ENCODE assay signal across 24 mouse cellular contexts in the genomic region with DNA sequence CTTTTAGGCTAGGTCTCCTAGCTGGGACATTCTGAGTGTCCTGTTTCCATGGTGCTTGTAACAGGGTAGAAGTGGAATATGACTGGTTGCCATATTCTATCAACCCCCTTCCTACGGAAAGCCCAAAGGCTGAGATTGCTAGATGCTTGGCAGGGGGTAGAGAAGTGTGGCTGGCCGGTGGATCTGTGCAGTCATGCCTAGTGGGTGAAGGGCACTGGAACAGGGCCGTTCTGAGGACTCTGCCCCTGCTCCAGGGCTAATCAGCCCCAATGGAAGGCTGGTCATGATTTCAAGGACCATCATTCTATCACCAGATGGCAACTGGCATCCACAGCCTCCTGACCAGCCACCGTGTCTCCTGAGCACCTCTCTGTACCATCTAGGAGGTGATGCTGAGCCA. TPM values are rescaled to one million over a fixed set of nuclear protein-coding genes. Genes with fewer than 3 reads are reported as not detected.
DNase-seq lines count a peak whose midpoint lies in the region; ATAC-seq and TF ChIP-seq lines count a peak whose summit lies in the region.
"Had no signal": no experiment of that assay in that cellular context is flagged by ENCODE, and none has a peak within 500 bp of the region (broad histone marks: within the 10 kb centered on the region; RNA-seq: fewer than 3 reads in every experiment).

No protein-coding gene starts in this region.

- H3K4me3 ChIP-seq in gastrocnemius, adult 2 months = no peak overlapping the region
- H3K4me3 ChIP-seq in liver, adult 2 months (ENCODE audit: insufficient read depth, low read depth, low read length) = no peak overlapping the region
- no peak overlapping the region for H3K4me3 ChIP-seq in liver, embryonic 12.5 days
- H3K4me3 ChIP-seq in limb, embryonic 10.5 days = no peak overlapping the region
- H3K4me3 ChIP-seq: embryonic facial prominence, embryonic 15.5 days; hindbrain, embryonic 12.5 days; liver, embryonic 15.5 days; lung, embryonic 15.5 days; myocyte; neural tube, embryonic 13.5 days; stomach, embryonic 15.5 days had no signal

- 50% methylated on average over 4 of the region's 4 CpGs for WGBS in liver, adult 2 months
- 77% methylated on average over 4 of the region's 4 CpGs for WGBS in liver, embryonic 12.5 days (ENCODE audit: insufficient replicate concordance)
- 87% methylated on average over 4 of the region's 4 CpGs for WGBS in limb, embryonic 10.5 days

- no peak for DNase-seq in gastrocnemius, adult 2 months
- DNase-seq in gastrocnemius, adult 8-10 months (ENCODE audit: low spot score in 2 of 2) = no peak
- DNase-seq in liver, adult 2 months (ENCODE audit: extremely low read depth, low read depth, low spot score) = peak; percentile 61
- DNase-seq in kidney, adult 9 months = peak; percentile 88
- DNase-seq in kidney, postnatal 36 days = peak; percentile 70 to 80
- DNase-seq in right cerebral cortex, postnatal 25 days = no peak
- no peak for DNase-seq in limb, embryonic 10.5 days (ENCODE audit: low spot score)
- DNase-seq: adrenal gland, postnatal 25 days; cerebellum, adult 9-10 months; forebrain, postnatal 0 days; lung, postnatal 4 days; retina, postnatal 1 day had no signal

- no peak overlapping the region for H3K4me2 ChIP-seq in liver, embryonic 12.5 days
- H3K4me2 ChIP-seq: embryonic facial prominence, embryonic 15.5 days; hindbrain, embryonic 12.5 days; liver, embryonic 15.5 days; lung, embryonic 15.5 days; neural tube, embryonic 13.5 days; stomach, embryonic 15.5 days had no signal

- no peaks in the 10 kb centered on the region for H3K36me3 ChIP-seq in liver, adult 2 months (ENCODE audit: control insufficient read depth, insufficient read depth, low read length)
- H3K36me3 ChIP-seq in liver, embryonic 12.5 days = peaks cover 22% of the 10 kb centered on the region
- peaks cover 43% of the 10 kb centered on the region for H3K36me3 ChIP-seq in limb, embryonic 10.5 days
- H3K36me3 ChIP-seq: G1E; liver, embryonic 15.5 days; lung, embryonic 15.5 days had no signal

- H3K27me3 ChIP-seq in liver, adult 2 months (ENCODE audit: control insufficient read depth, insufficient read depth, low read length) = no peaks in the 10 kb centered on the region
- no peaks in the 10 kb centered on the region for H3K27me3 ChIP-seq in liver, embryonic 12.5 days (replicated peaks)
- no peaks in the 10 kb centered on the region for H3K27me3 ChIP-seq in limb, embryonic 10.5 days (ENCODE audit: low read depth, poor library complexity, severe bottlenecking)
- H3K27me3 ChIP-seq: embryonic facial prominence, embryonic 15.5 days; hindbrain, embryonic 12.5 days; liver, embryonic 15.5 days; lung, embryonic 15.5 days; neural tube, embryonic 13.5 days; Patski; stomach, embryonic 15.5 days had no signal

- intact Hi-C loops in gastrocnemius, adult 2 months (cut with DNase I) = no loop called here

- H3K27ac ChIP-seq in gastrocnemius, adult 2 months = peak overlapping the region; percentile 4; the same call in 1 of the 2 replicates
- H3K27ac ChIP-seq in liver, adult 2 months (replicated peaks; ENCODE audit: insufficient read depth, low read depth, low read length) = no peak overlapping the region
- no peak overlapping the region for H3K27ac ChIP-seq in liver, embryonic 12.5 days
- no peak overlapping the region for H3K27ac ChIP-seq in limb, embryonic 10.5 days
- H3K27ac ChIP-seq: embryonic facial prominence, embryonic 15.5 days; hindbrain, embryonic 12.5 days; liver, embryonic 15.5 days; lung, embryonic 15.5 days; neural tube, embryonic 13.5 days had no signal

- no peak for TF ChIP-seq CTCF in gastrocnemius, adult 2 months (IDR thresholded peaks at IDR 0.05)
- TF ChIP-seq CTCF in liver, adult 2 months (IDR thresholded peaks at IDR 0.05; ENCODE audit: low read depth, low read length) = no peak

- H3K9ac ChIP-seq in liver, adult 2 months (ENCODE audit: low read depth, low read length) = no peak overlapping the region
- H3K9ac ChIP-seq in liver, embryonic 12.5 days = no peak overlapping the region
- H3K9ac ChIP-seq: embryonic facial prominence, embryonic 15.5 days; forebrain, postnatal 0 days; hindbrain, embryonic 12.5 days; liver, embryonic 15.5 days; lung, embryonic 15.5 days; neural tube, embryonic 13.5 days; stomach, embryonic 15.5 days had no signal

- H3K79me2 ChIP-seq in liver, adult 2 months (ENCODE audit: control insufficient read depth, insufficient read depth, low read length) = peaks cover 34% of the 10 kb centered on the region

- no peaks in the 10 kb centered on the region for H3K9me3 ChIP-seq in liver, embryonic 12.5 days (replicated peaks)
- no peaks in the 10 kb centered on the region for H3K9me3 ChIP-seq in limb, embryonic 10.5 days (replicated peaks)
- H3K9me3 ChIP-seq: embryonic facial prominence, embryonic 15.5 days; G1E; hindbrain, embryonic 12.5 days; liver, embryonic 15.5 days; lung, embryonic 15.5 days; neural tube, embryonic 13.5 days; stomach, embryonic 15.5 days had no signal

- TF ChIP-seq POLR2A in liver, adult 2 months (IDR thresholded peaks at IDR 0.05; ENCODE audit: extremely low read depth, insufficient read depth, low read length) = no peak

- peaks cover 4% of the 10 kb centered on the region for H3K4me1 ChIP-seq in liver, adult 2 months (ENCODE audit: control insufficient read depth, insufficient read depth, low read length)
- H3K4me1 ChIP-seq in liver, embryonic 12.5 days = peaks cover 51% of the 10 kb centered on the region
- peaks cover 21% of the 10 kb centered on the region for H3K4me1 ChIP-seq in limb, embryonic 10.5 days

- no peak for ATAC-seq in liver, embryonic 12.5 days
- ATAC-seq: CD4-positive, CD25-positive, alpha-beta regulatory T cell, adult 4 months; forebrain, postnatal 0 days; midbrain, embryonic 16.5 days; Patski had no signal

RNA-seq across cellular contexts. Expression of a gene that starts 7.7 kb away (rescaled TPM):
- total RNA-seq in gastrocnemius, adult 2 months (2021) = 10 to 100 TPM; 67.0 to 91.9 TPM
- total RNA-seq in gastrocnemius, adult 8-10 months (2022) = 10 to 100 TPM; 66.0 to 81.7 (median 77.6) TPM
- 34.8 and 66.5 TPM in 2 replicates for total RNA-seq in liver, adult 2 months (2014; rRNA removed)
- polyA plus RNA-seq in liver, adult 2 months (2012; rRNA removed) = 89.0 and 96.5 TPM in 2 replicates
- polyA plus RNA-seq in liver, embryonic 12.5 days (2016; fragmentation: Nextera tagmentation; extraction: Ambion mirVana) = 22.1 and 24.9 TPM in 2 replicates
- 45.0 and 49.7 TPM in 2 replicates for polyA plus RNA-seq in limb, embryonic 10.5 days (2016; fragmentation: Nextera tagmentation; extraction: Ambion mirVana)

Comparison
In these comparisons a context has a peak if more than half of its experiments do, and no peak if none do; other contexts are left out.
1. DNase-seq: peak in liver, adult 2 months (single experiment), kidney, adult 9 months (single experiment) and kidney, postnatal 36 days (2 of 2); none in gastrocnemius, adult 2 months (single experiment), gastrocnemius, adult 8-10 months (0 of 2), right cerebral cortex, postnatal 25 days (single experiment) and limb, embryonic 10.5 days (single experiment).